Mouse (Mus musculus) embryonic facial prominence, embryonic 13.5 days (tissue): ENCODE data around the gene Ryk. TPM values are rescaled to one million over a fixed set of nuclear protein-coding genes. Genes with fewer than 3 reads are reported as not detected.

ENCODE experiments used
- ATAC-seq: fragments of 200-750 bp; cut with Nextera tagmentation; 2 replicates; pipeline ENCODE4 v1.8.0; 2017; ENCODE audit warnings: low read depth; ENCODE audit not compliant: insufficient number of reproducible peaks, insufficient read depth, low FRiP score, low TSS enrichment
- H3K27ac ChIP-seq: fragments of 300-500 bp; sonication (generic); 2 replicates; pipeline ENCODE4 v1.5.1; 2015; ENCODE audit warnings: moderate library complexity, mild to moderate bottlenecking, inconsistent platforms
- H3K27me3 ChIP-seq: fragments of 300-500 bp; sonication (generic); 2 replicates; pipeline ENCODE4 v1.6.1; 2015; ENCODE audit warnings: mild to moderate bottlenecking, inconsistent platforms
- H3K36me3 ChIP-seq: fragments of 300-500 bp; sonication (generic); 2 replicates; pipeline ENCODE4 v1.6.1; 2015; ENCODE audit warnings: mild to moderate bottlenecking, inconsistent platforms
- H3K4me1 ChIP-seq: fragments of 300-500 bp; sonication (generic); 2 replicates; pipeline ENCODE4 v1.6.1; 2015; ENCODE audit warnings: inconsistent platforms
- H3K4me2 ChIP-seq: fragments of 300-500 bp; sonication (generic); 2 replicates; pipeline ENCODE4 v1.6.1; 2015; ENCODE audit warnings: moderate library complexity, mild to moderate bottlenecking, inconsistent platforms
- H3K4me3 ChIP-seq: fragments of 300-500 bp; sonication (generic); 2 replicates; pipeline ENCODE4 v1.5.1; 2015; ENCODE audit warnings: mild to moderate bottlenecking, inconsistent platforms
- H3K9ac ChIP-seq: fragments of 300-500 bp; sonication (generic); 2 replicates; pipeline ENCODE4 v1.6.1; 2015; ENCODE audit warnings: mild to moderate bottlenecking, inconsistent platforms
- H3K9me3 ChIP-seq: fragments of 300-500 bp; sonication (generic); 2 replicates; pipeline ENCODE4 v1.6.1; 2016; ENCODE audit warnings: inconsistent platforms
- WGBS: fragments of 180-500 bp; shearing (Covaris S2); methylation state at CpG from one replicate; pipeline ENCODE4 v1.1.7; 2015; ENCODE audit warnings: mixed read lengths; 5-methylcytosine and 5-hydroxymethylcytosine counted together
- polyA plus RNA-seq: library from polyadenylated mRNA; unstranded; fragments of >200 nt; fragmentation: Nextera tagmentation; extraction: Ambion mirVana; gene quantifications from 2 replicates; pipeline ENCODE4 v1.2.1, GENCODE M21; 2015

The Ryk gene
- polyA plus RNA-seq, 1 experiment from 2014 or later: 25.4 TPM

DNA sequence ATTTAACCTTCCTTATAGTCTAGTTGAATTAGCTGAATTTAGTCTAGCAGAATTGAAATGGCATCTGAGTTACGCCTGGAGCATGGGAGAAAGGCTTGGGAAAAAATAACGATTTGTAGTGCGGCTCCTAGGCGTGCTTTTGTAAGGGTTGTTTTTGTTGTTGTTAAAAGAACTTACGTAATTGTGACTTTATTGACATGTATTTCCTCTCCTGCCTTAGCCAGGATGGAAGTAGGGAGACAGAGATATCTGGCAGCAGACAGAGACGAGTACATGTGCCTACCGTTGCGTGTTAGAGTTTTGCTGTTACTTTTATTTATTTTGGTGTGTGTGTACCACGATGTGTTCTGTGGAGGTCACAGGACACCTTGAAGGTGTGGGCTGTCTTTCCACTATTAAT is 1.6 kb downstream of the Ryk start:
- H3K4me1 ChIP-seq: peaks cover 60% of the 10 kb centered on the region
- WGBS: 45% methylated on average over 9 of the region's 9 CpGs

DNA sequence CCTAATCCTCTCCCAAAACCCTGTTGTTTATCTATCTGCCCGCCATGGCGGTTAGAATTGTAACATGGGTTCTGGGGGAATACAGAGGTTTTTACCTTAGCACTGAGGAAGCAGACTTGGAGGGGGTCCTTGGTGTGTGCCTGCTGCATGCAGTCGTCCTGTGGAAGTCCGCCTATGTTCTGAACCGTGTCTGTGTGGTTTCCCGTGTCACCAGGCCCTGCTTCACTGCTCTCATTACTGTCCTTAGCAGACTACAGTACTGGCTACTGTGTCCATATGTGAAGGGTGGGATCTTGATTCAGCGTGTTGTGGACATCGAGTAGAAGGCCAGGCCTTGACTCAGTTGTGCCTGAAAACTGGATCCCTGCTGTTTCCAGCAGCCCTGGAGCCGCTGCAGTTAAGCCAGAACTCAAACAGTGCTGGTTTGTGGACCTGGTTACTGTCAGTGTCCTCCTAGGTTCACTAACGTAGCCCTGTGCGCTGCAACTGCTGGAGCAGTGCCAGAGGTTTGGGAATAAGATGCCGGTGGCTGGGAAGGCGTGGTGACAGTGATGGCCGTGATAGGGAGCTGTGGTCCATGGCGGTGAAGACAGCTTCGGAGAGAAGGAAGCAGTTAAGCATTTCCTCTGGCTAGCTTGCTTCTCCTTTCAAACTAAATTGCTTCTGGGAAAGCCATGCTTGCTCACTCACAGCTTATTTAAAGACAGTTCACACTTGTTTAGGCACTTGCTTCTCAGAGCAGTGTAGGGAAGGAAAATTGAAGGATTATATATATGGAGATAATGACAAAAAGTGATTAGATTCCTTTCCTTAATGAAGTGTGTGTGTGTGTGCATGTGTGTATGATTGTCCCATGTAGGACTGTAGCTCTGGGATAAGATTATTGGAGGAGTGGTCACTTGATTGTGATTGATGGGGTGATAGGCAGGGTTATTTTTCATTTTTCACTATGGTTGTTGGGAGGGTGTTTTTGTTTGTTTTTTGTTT is 6.4 kb downstream of the Ryk start:
- Histone ChIP-seq H3K27ac (peak overlapping the region; percentile 65), H3K4me3 (no peak overlapping the region), H3K36me3 (no peaks in the 10 kb centered on the region), H3K4me1 (peaks cover 84% of the 10 kb centered on the region), H3K9me3 (no peaks in the 10 kb centered on the region), H3K27me3 (no peaks in the 10 kb centered on the region), H3K9ac (peak overlapping the region; percentile 27; the same call in 1 of the 2 replicates), H3K4me2 (peak overlapping the region; percentile 40)
- ATAC-seq: no peak
- 17% methylated on average over 16 of the region's 16 CpGs for WGBS

More for the DNA sequence above, 1.6 kb downstream of the Ryk start:
- no peak for ATAC-seq
- Histone ChIP-seq H3K36me3 (no peaks in the 10 kb centered on the region), H3K27ac (no peak overlapping the region), H3K4me3 (peak overlapping the region; percentile 94), H3K4me2 (peak overlapping the region; percentile 73), H3K27me3 (no peaks in the 10 kb centered on the region), H3K9ac (peak overlapping the region; percentile 98), H3K9me3 (no peaks in the 10 kb centered on the region)

DNA sequence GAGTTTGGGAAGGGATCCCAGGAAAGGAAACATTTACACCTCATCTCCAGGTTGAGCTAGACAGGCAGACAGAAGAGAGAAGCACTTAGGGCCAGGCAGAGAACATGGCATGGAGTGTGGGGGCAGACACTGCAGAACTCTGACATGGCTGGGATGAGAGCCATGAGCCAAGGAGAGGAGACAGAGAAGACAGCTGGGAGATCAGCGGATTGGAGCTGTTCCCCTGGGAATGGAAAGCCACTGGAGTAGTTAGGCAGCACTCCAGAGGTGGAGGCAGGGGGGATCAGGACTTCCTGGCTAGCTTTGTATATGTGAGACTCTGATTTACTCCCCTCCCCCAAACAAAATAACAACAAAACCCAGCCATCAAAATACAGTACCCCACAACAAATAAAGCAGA is 7.1 kb downstream of the Ryk start:
- no peak for ATAC-seq
- H3K27me3 ChIP-seq: no peaks in the 10 kb centered on the region
- WGBS: 13% methylated on average over 1 of the region's 1 CpGs
- no peak overlapping the region for H3K4me3 ChIP-seq
- H3K4me1 ChIP-seq: peaks cover 84% of the 10 kb centered on the region
- no peaks in the 10 kb centered on the region for H3K9me3 ChIP-seq
- H3K27ac ChIP-seq: peak overlapping the region; percentile 44; the same call in 1 of the 2 replicates
- H3K4me2 ChIP-seq: 0 out of 2 replicates have a peak overlapping the region, but pooled peaks have one; percentile 37
- no peak overlapping the region for H3K9ac ChIP-seq
- no peaks in the 10 kb centered on the region for H3K36me3 ChIP-seq

DNA sequence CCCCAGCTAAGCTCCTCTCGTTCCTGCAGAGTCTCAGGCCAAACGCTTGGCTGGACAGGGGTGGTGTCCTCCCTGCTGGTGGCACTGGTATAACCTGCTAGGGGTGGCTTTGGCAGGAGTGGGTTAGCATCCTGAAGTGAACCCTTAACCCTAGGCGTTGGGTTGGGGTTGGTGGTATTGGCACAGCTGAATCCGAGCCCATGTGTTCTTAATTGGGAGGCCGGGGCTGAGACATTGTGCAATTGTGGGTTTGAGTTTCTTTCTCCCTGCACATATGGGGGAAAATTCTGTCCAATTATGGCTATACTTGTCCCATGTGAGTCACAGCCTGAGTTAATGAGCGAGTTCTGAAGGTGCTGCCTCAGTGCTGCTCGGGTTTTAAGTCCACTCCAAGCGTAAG is 7.8 kb downstream of the Ryk start:
- Histone ChIP-seq H3K9ac (no peak overlapping the region), H3K9me3 (no peaks in the 10 kb centered on the region), H3K4me1 (peaks cover 84% of the 10 kb centered on the region), H3K27me3 (no peaks in the 10 kb centered on the region), H3K36me3 (no peaks in the 10 kb centered on the region), H3K4me2 (peak overlapping the region; percentile 37), H3K4me3 (0 out of 2 replicates have a peak overlapping the region, but pooled peaks have one; percentile 7), H3K27ac (peak overlapping the region; percentile 44; the same call in 1 of the 2 replicates)
- ATAC-seq: 0 out of 2 replicates have a peak, but pooled peaks have one; percentile 43
- WGBS: 24% methylated on average over 8 of the region's 8 CpGs

DNA sequence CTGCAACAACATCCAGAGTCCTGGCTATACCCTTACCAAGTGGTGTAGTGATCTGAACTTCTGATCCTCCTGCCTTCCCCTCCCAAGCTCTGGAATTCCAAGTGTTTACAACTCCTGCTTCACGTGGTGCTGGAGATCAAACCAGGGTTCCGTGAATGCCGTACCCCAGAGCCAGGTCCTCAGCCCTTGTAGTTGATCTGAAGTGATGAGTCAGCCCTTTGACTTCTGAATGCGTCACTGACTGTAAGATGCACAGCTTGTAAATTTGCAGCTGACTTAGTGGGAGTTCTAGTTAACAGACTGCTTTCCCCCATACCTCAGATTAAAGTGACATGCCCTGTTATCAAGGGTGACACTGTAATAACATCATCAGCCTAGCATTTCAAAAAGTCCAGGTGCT is 8.9 kb downstream of the Ryk start:
- 41% methylated on average over 4 of the region's 4 CpGs for whole genome bisulfite sequencing
- no peak overlapping the region for H3K9ac ChIP-seq
- no peak overlapping the region for H3K4me2 ChIP-seq
- no peaks in the 10 kb centered on the region for H3K27me3 ChIP-seq
- H3K9me3 ChIP-seq: no peaks in the 10 kb centered on the region
- H3K4me1 ChIP-seq: peaks cover 92% of the 10 kb centered on the region
- ATAC-seq: no peak
- no peak overlapping the region for H3K4me3 ChIP-seq
- no peak overlapping the region for H3K27ac ChIP-seq
- no peaks in the 10 kb centered on the region for H3K36me3 ChIP-seq

DNA sequence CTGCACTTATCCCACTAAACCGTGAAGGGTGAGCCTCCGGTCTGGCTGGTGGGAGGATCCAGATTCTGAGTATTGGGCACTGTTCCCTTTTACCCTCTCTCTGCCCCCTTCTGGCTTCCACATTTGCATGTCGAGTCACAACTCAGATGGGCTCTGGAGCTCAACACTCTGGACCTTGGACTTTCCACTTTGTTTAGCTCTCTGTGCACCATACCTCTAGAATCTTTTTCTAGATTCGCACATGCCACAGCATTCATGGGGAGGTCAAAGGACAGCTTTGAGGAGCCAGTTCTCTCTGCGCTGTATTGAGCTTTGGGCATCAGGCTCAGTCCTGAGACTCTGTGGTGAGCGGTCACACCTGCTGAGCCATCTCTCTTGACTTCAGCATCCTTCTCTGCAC is 11.1 kb downstream of the Ryk start:
- Histone ChIP-seq H3K27me3 (no peaks in the 10 kb centered on the region), H3K4me2 (no peak overlapping the region), H3K36me3 (no peaks in the 10 kb centered on the region), H3K9me3 (no peaks in the 10 kb centered on the region), H3K27ac (no peak overlapping the region), H3K9ac (no peak overlapping the region), H3K4me3 (no peak overlapping the region), H3K4me1 (peaks cover 71% of the 10 kb centered on the region)
- no peak for ATAC-seq
- WGBS: 72% methylated on average over 6 of the region's 6 CpGs

DNA sequence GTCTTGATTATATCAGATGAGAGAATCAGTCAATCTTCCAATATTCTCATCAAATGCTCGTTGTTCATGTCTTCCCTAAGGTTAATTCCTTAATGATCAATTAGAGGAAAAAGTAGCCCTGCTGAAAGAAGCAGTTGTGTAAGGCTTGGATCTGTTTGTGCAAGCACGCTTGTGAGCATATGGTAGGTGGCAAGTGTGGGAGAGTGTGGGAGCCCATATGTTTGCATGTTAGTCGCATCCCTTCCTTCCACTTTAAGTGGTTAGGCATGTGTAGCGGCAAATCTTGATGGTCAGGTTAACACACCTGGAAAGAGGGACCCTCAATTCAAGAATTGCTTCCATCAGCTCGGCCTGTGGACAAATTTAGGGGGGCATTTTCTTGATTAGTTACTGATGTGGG is 11.6 kb downstream of the Ryk start:
- H3K36me3 ChIP-seq: no peaks in the 10 kb centered on the region
- WGBS: 63% methylated on average over 5 of the region's 5 CpGs
- no peak for ATAC-seq
- H3K27ac ChIP-seq: no peak overlapping the region
- H3K4me1 ChIP-seq: peaks cover 68% of the 10 kb centered on the region
- H3K4me2 ChIP-seq: no peak overlapping the region
- no peaks in the 10 kb centered on the region for H3K27me3 ChIP-seq
- no peak overlapping the region for H3K4me3 ChIP-seq
- H3K9me3 ChIP-seq: no peaks in the 10 kb centered on the region
- H3K9ac ChIP-seq: no peak overlapping the region

DNA sequence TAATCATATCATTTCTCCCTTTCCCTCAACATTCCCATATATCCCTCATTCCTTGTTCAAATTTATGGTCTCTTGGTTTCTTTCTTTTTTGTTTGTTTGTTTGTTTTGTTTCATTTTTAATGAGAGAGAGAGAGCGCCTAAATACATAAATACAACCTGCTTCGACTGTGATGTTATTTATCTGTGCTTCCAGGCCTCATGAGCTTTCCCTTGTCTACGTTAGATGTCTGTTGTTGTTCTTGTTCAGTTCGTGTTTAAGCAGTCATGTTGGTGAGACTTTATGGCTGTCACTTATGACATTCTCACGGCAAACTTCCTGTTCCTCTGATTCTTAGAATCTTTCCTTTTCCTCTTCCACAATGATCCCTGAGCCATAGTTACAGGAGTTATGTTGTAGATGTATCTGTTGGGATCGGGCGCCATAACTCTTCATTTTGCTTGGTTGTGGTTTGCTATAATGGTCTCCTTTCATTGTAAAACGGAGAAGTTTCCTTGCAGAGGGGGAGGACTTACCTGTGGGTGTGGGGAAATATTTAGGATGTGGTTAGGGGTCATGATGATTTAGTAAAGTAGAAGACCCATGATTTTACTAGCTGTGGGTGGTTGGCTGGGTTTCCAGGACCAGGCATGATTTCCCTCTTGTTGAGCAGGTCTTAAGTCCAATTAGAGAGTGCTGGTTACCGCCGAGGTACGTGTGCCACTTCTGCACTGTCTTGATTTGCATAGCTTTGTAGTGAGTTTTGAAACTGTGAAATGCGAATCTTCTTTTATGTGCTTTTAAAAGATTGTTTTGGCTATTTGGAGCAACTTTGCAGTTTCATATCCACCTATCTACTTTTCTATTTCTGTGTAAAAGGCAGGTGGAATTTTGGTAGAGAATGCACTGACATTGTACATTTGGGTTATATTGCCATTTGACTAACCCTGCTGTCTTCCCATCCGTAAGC is 17.6 kb downstream of the Ryk start:
- H3K9me3 ChIP-seq: no peaks in the 10 kb centered on the region

DNA sequence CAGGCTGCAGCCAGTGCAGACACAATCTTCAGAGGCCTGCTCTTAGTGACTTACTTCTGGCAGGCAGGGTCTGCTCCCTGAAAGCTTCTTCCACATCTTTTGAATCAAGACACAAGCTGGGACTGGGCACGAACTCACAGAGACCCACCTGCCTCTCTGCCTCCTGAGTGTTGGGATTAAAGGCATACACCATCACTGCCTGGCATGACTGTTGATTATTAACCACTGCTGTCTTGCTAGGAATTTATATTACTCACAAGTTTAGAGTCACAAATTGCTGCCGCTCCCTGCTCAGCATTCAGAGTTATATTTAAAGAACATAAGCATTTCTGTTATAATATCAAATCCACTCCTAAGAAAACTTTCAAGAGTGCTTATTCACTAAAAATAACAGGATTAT is 23.1 kb downstream of the Ryk start:
- Histone ChIP-seq H3K9me3 (peaks cover 4% of the 10 kb centered on the region), H3K4me2 (no peak overlapping the region), H3K4me1 (peaks cover 37% of the 10 kb centered on the region), H3K4me3 (no peak overlapping the region), H3K27ac (peak overlapping the region; percentile 70), H3K36me3 (peaks cover 22% of the 10 kb centered on the region), H3K9ac (no peak overlapping the region), H3K27me3 (no peaks in the 10 kb centered on the region)
- no peak for ATAC-seq
- 68% methylated on average over 2 of the region's 2 CpGs for WGBS

More for the DNA sequence above, 17.6 kb downstream of the Ryk start:
- Histone ChIP-seq H3K9ac (no peak overlapping the region), H3K36me3 (peaks cover 5% of the 10 kb centered on the region), H3K27ac (no peak overlapping the region), H3K4me3 (no peak overlapping the region), H3K4me2 (no peak overlapping the region), H3K4me1 (peaks cover 31% of the 10 kb centered on the region), H3K27me3 (no peaks in the 10 kb centered on the region)
- 83% methylated on average over 13 of the region's 13 CpGs for WGBS
- ATAC-seq: no peak

DNA sequence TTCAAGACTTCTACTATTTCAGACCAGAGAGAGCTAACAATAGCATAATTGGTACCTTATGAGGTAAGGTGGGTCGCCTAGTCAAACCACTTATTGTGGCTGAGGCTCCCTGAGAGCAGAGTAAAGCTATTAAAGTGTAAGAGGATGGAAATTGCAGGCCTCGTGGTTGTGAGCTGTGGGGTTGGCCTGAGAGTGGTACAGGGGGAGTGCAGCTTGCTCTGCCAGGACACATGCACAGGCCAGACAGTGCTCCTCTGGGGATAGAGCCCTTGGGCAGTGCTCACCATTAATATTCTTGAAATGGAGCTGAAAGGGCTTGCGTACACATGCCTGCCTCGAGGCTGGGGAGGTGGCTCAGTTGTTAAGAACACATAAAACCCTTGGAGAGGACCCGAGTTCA is 23.6 kb downstream of the Ryk start:
- Histone ChIP-seq H3K9ac (no peak overlapping the region), H3K4me2 (no peak overlapping the region), H3K27ac (peak overlapping the region; percentile 69), H3K27me3 (no peaks in the 10 kb centered on the region), H3K9me3 (peaks cover 4% of the 10 kb centered on the region), H3K4me1 (peaks cover 39% of the 10 kb centered on the region), H3K36me3 (peaks cover 22% of the 10 kb centered on the region), H3K4me3 (no peak overlapping the region)
- WGBS: 61% methylated on average over 5 of the region's 5 CpGs
- no peak; the same call in 1 of the 2 replicates for ATAC-seq

DNA sequence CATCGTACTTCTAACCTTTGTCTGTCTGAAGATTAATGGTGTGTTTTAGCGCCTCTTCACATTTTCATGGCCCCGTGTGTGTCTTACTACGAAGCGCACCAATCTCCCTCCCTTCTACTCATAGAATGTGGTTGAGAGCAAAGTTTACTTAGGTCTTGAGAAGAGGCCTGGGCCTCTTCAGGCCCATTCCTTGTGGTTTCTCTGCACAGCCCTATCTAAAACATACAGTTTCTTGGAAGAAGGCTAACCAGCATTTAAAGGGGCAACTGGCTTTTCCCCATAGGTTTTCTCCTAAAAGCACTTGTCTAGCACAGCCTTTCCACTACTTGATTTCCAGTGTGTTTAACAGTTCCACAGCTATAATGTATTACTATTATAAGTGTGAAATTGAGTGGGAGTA is 24.7 kb downstream of the Ryk start:
- 88% methylated on average over 5 of the region's 5 CpGs for WGBS
- no peak for ATAC-seq
- no peaks in the 10 kb centered on the region for H3K27me3 ChIP-seq
- no peak overlapping the region for H3K27ac ChIP-seq
- no peak overlapping the region for H3K9ac ChIP-seq
- no peak overlapping the region for H3K4me3 ChIP-seq
- H3K36me3 ChIP-seq: peaks cover 22% of the 10 kb centered on the region
- H3K9me3 ChIP-seq: peaks cover 4% of the 10 kb centered on the region
- H3K4me2 ChIP-seq: no peak overlapping the region
- peaks cover 50% of the 10 kb centered on the region for H3K4me1 ChIP-seq
